ENCODE assay signal across 11 mouse cellular contexts in the genomic region with DNA sequence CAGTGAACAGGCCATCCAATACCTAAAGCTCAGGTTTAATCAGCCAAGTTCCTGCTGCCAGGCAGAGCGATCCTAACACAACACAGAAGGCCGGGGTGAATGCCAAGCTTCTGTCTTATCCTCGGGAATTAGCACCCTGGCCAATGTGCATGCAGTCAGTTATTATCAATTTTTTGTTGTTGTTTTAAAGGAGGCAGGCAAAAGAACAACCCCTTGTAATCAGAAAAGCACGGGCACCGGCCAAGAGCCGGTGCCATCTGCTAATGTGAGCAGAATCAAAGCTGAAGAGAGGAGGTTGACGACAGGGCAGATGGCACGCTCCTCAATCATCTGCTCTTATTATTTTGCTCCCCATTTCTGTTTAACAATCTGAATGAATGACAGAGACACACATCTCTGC.
DNase-seq lines count a peak whose midpoint lies in the region; ATAC-seq and TF ChIP-seq lines count a peak whose summit lies in the region.
"Had no signal": no experiment of that assay in that cellular context is flagged by ENCODE, and none has a peak within 500 bp of the region (broad histone marks: within the 10 kb centered on the region; RNA-seq: fewer than 3 reads in every experiment).

No protein-coding gene starts in this region.

- no peaks in the 10 kb centered on the region for H3K9me3 ChIP-seq in heart, embryonic 10.5 days
- H3K9me3 ChIP-seq in hindbrain, embryonic 12.5 days (replicated peaks) = no peaks in the 10 kb centered on the region
- no peaks in the 10 kb centered on the region for H3K9me3 ChIP-seq in neural tube, embryonic 15.5 days (replicated peaks)

- 47% methylated on average over 8 of the region's 8 CpGs for WGBS in heart, adult 2 months
- WGBS in heart, embryonic 10.5 days = 79% methylated on average over 8 of the region's 8 CpGs
- WGBS in hindbrain, embryonic 12.5 days = 62% methylated on average over 8 of the region's 8 CpGs
- WGBS in neural tube, embryonic 15.5 days = 47% methylated on average over 8 of the region's 8 CpGs
- 67% methylated on average over 8 of the region's 8 CpGs for WGBS in kidney, adult 2 months

- no peak for TF ChIP-seq EP300 in heart, adult 2 months (IDR thresholded peaks at IDR 0.05; ENCODE audit: insufficient read depth, low read depth, low read length)

- H3K4me3 ChIP-seq in heart, adult 2 months = no peak overlapping the region
- H3K4me3 ChIP-seq in heart, embryonic 10.5 days = no peak overlapping the region
- no peak overlapping the region for H3K4me3 ChIP-seq in hindbrain, embryonic 12.5 days
- no peak overlapping the region for H3K4me3 ChIP-seq in neural tube, embryonic 15.5 days (replicated peaks)
- H3K4me3 ChIP-seq in kidney, adult 2 months (ENCODE audit: insufficient read depth, low read depth, low read length) = no peak overlapping the region

- no peaks in the 10 kb centered on the region for H3K36me3 ChIP-seq in heart, adult 2 months (ENCODE audit: control insufficient read depth, insufficient read depth, low read length)
- H3K36me3 ChIP-seq in heart, embryonic 10.5 days = no peaks in the 10 kb centered on the region
- H3K36me3 ChIP-seq in hindbrain, embryonic 12.5 days = no peaks in the 10 kb centered on the region
- no peaks in the 10 kb centered on the region for H3K36me3 ChIP-seq in neural tube, embryonic 15.5 days
- H3K36me3 ChIP-seq in kidney, adult 2 months (ENCODE audit: control insufficient read depth, insufficient read depth, low read length) = no peaks in the 10 kb centered on the region

- intact Hi-C loops in heart, adult 2 months (cut with DNase I) = no loop called here

- H3K79me2 ChIP-seq in heart, adult 2 months (replicated peaks; ENCODE audit: control insufficient read depth, insufficient read depth, low read length) = no peaks in the 10 kb centered on the region

- TF ChIP-seq POLR2A in heart, adult 2 months (IDR thresholded peaks at IDR 0.05; ENCODE audit: insufficient read depth, low read depth, low read length) = no peak
- TF ChIP-seq POLR2A in kidney, adult 2 months (IDR thresholded peaks at IDR 0.05; ENCODE audit: low read depth, low read length) = no peak

- H3K27ac ChIP-seq in heart, adult 2 months = no peak overlapping the region
- no peak overlapping the region for H3K27ac ChIP-seq in heart, embryonic 10.5 days
- no peak overlapping the region for H3K27ac ChIP-seq in hindbrain, embryonic 12.5 days
- peak overlapping the region; percentile 38; the same call in 1 of the 2 replicates for H3K27ac ChIP-seq in neural tube, embryonic 15.5 days (replicated peaks)
- H3K27ac ChIP-seq in kidney, adult 2 months (ENCODE audit: insufficient read depth, low read depth, low read length) = no peak overlapping the region
- H3K27ac ChIP-seq: kidney, postnatal 0 days; liver, embryonic 14.5 days had no signal

- no peak overlapping the region for H3K4me2 ChIP-seq in hindbrain, embryonic 12.5 days (replicated peaks)
- H3K4me2 ChIP-seq in neural tube, embryonic 15.5 days = no peak overlapping the region

- peaks cover 4% of the 10 kb centered on the region for H3K4me1 ChIP-seq in heart, adult 2 months (ENCODE audit: control insufficient read depth, insufficient read depth, low read length)
- no peaks in the 10 kb centered on the region for H3K4me1 ChIP-seq in heart, embryonic 10.5 days
- H3K4me1 ChIP-seq in hindbrain, embryonic 12.5 days = peaks cover 24% of the 10 kb centered on the region
- H3K4me1 ChIP-seq in neural tube, embryonic 15.5 days = peaks cover 15% of the 10 kb centered on the region
- H3K4me1 ChIP-seq in kidney, adult 2 months (ENCODE audit: control insufficient read depth, insufficient read depth, low read length) = no peaks in the 10 kb centered on the region

- no peak for TF ChIP-seq CTCF in heart, adult 2 months (IDR thresholded peaks at IDR 0.05)
- TF ChIP-seq CTCF in kidney, adult 2 months (conservative IDR thresholded peaks at IDR 0.05; ENCODE audit: insufficient read depth, insufficient read length, low read depth, low read length) = no peak

- H3K9ac ChIP-seq in heart, adult 2 months (ENCODE audit: low read depth, low read length) = no peak overlapping the region
- no peak overlapping the region for H3K9ac ChIP-seq in hindbrain, embryonic 12.5 days
- no peak overlapping the region for H3K9ac ChIP-seq in neural tube, embryonic 15.5 days (replicated peaks)
- H3K9ac ChIP-seq: liver, embryonic 14.5 days had no signal

- H3K27me3 ChIP-seq in heart, adult 2 months (ENCODE audit: control insufficient read depth, insufficient read depth, low read length) = no peaks in the 10 kb centered on the region
- H3K27me3 ChIP-seq in heart, embryonic 10.5 days (ENCODE audit: insufficient read depth, poor library complexity, severe bottlenecking) = no peaks in the 10 kb centered on the region
- H3K27me3 ChIP-seq in hindbrain, embryonic 12.5 days = no peaks in the 10 kb centered on the region
- no peaks in the 10 kb centered on the region for H3K27me3 ChIP-seq in neural tube, embryonic 15.5 days (replicated peaks)
- no peaks in the 10 kb centered on the region for H3K27me3 ChIP-seq in kidney, adult 2 months (replicated peaks; ENCODE audit: control insufficient read depth, insufficient read depth, low read length)

- peak; percentile 60; the same call in 1 of the 2 replicates for ATAC-seq in hindbrain, embryonic 12.5 days (ENCODE audit: low FRiP score)
- no peak for ATAC-seq in neural tube, embryonic 15.5 days (ENCODE audit: low FRiP score)

- peak; percentile 28 to 48 for DNase-seq in heart, adult 2 months
- no peak for DNase-seq in heart, embryonic 10.5 days (ENCODE audit: low spot score)
- DNase-seq in cerebellum, postnatal 14 days = peak; percentile 90 to 91
- DNase-seq in adrenal gland, postnatal 4 days (ENCODE audit: low spot score in 2 of 2) = no peak
- no peak for DNase-seq in kidney, adult 2 months
- no peak for DNase-seq in adrenal gland, postnatal 36 days
- DNase-seq: B cell, adult 2 months had no signal

Comparison
In these comparisons a context has a peak if more than half of its experiments do, and no peak if none do; other contexts are left out.
1. DNase-seq: peak in heart, adult 2 months (2 of 2) and cerebellum, postnatal 14 days (2 of 2); none in heart, embryonic 10.5 days (single experiment), adrenal gland, postnatal 4 days (0 of 2), kidney, adult 2 months (single experiment) and adrenal gland, postnatal 36 days (0 of 2).